Mouse (Mus musculus) kidney, postnatal 25 days (tissue): Measurements from ENCODE around the gene Cpe.
"Not testable (repeated sequence)": the region's sequence is repeated elsewhere in the genome, so short reads cannot be mapped to it uniquely, and the experiment has no call there.

Source experiments
- DNase-seq, 2 experiments: peaks; one replicate each; pipeline ENCODE4 v3.0.0; 2021; ENCODE audit warnings: mixed read lengths in 2 of 2

Cpe gene

GRCm38 (mm10) chr8:64674951-64675585, 17.8 kb downstream of the Cpe start:
- DNase-seq = no peak

- no peak for DNase-seq
These were observed 19.9 kb downstream of the Cpe start for GRCm38 (mm10) chr8:64672920-64673319.

- no peak for DNase-seq
These were observed 20.9 kb downstream of the Cpe start for GRCm38 (mm10) chr8:64671937-64672336.

GRCm38 (mm10) chr8:64666305-64666704, 26.5 kb downstream of the Cpe start:
- DNase-seq = not testable (repeated sequence)

GRCm38 (mm10) chr8:64665563-64665962, 27.3 kb downstream of the Cpe start:
- DNase-seq = no peak

- DNase-seq = no peak
These were observed 28.0 kb downstream of the Cpe start for GRCm38 (mm10) chr8:64664811-64665210.

- DNase-seq = no peak
These were observed 28.5 kb downstream of the Cpe start for GRCm38 (mm10) chr8:64664350-64664749.

- no peak for DNase-seq
These were observed 33.8 kb downstream of the Cpe start for GRCm38 (mm10) chr8:64659097-64659496.

- DNase-seq = no peak
These were observed 34.9 kb downstream of the Cpe start for GRCm38 (mm10) chr8:64657980-64658401.

- no peak for DNase-seq
These were observed 35.3 kb downstream of the Cpe start for GRCm38 (mm10) chr8:64657517-64657916.

- DNase-seq = no peak
These were observed 37.0 kb downstream of the Cpe start for GRCm38 (mm10) chr8:64655887-64656286.

GRCm38 (mm10) chr8:64655087-64655486, 37.8 kb downstream of the Cpe start:
- no peak for DNase-seq

- DNase-seq = no peak
These were observed 40.6 kb downstream of the Cpe start for GRCm38 (mm10) chr8:64652285-64652684.

GRCm38 (mm10) chr8:64648063-64648462, 44.8 kb downstream of the Cpe start:
- no peak for DNase-seq

GRCm38 (mm10) chr8:64647148-64647547, 45.7 kb downstream of the Cpe start:
- DNase-seq = no peak

- no peak for DNase-seq
These were observed 46.4 kb downstream of the Cpe start for GRCm38 (mm10) chr8:64646421-64646820.

- no peak for DNase-seq
These were observed 48.5 kb downstream of the Cpe start for GRCm38 (mm10) chr8:64644108-64645005.

GRCm38 (mm10) chr8:64643382-64643781, 49.5 kb downstream of the Cpe start:
- DNase-seq = no peak

GRCm38 (mm10) chr8:64642799-64643198, 50.1 kb downstream of the Cpe start:
- no peak for DNase-seq

- no peak for DNase-seq
These were observed 52.3 kb downstream of the Cpe start for GRCm38 (mm10) chr8:64640599-64640998.

GRCm38 (mm10) chr8:64639676-64640075, 53.2 kb downstream of the Cpe start:
- no peak for DNase-seq

GRCm38 (mm10) chr8:64634901-64635300, 58.0 kb downstream of the Cpe start:
- no peak for DNase-seq

- DNase-seq = no peak
These were observed 58.6 kb downstream of the Cpe start for GRCm38 (mm10) chr8:64634131-64634865.
